Mouse (Mus musculus) midbrain, embryonic 10.5 days (tissue): ENCODE results near the gene Art3. TPM values are rescaled to one million over a fixed set of nuclear protein-coding genes. Genes with fewer than 3 reads are reported as not detected.

Source experiments
- DNase-seq: peaks from one replicate; pipeline ENCODE4 v3.0.0-alpha.2; 2017; ENCODE audit warnings: low spot score
- H3K27ac ChIP-seq: fragments of 300-500 bp; sonication (generic); replicated peaks from 2 replicates; pipeline ENCODE4 v1.5.1; 2016; ENCODE audit warnings: mild to moderate bottlenecking
- H3K27me3 ChIP-seq: fragments of 300-500 bp; sonication (generic); 2 replicates; pipeline ENCODE4 v1.6.1; 2016; ENCODE audit warnings: low read depth, mild to moderate bottlenecking; ENCODE audit not compliant: poor library complexity, severe bottlenecking
- H3K36me3 ChIP-seq: fragments of 300-500 bp; sonication (generic); 2 replicates; pipeline ENCODE4 v1.6.1; 2016; ENCODE audit warnings: mild to moderate bottlenecking, moderate library complexity
- H3K4me1 ChIP-seq: fragments of 300-500 bp; sonication (generic); 2 replicates; pipeline ENCODE4 v1.6.1; 2016
- H3K4me3 ChIP-seq: fragments of 300-500 bp; sonication (generic); 2 replicates; pipeline ENCODE4 v1.5.1; 2016; ENCODE audit warnings: mild to moderate bottlenecking, moderate library complexity
- H3K9me3 ChIP-seq: fragments of 300-500 bp; sonication (generic); replicated peaks from 2 replicates; pipeline ENCODE4 v1.6.1; 2016; ENCODE audit warnings: mild to moderate bottlenecking
- WGBS: fragments of 180-500 bp; shearing (Covaris S2); methylation state at CpG from one replicate; pipeline ENCODE4 v1.1.7; 2016; 5-methylcytosine and 5-hydroxymethylcytosine counted together
- polyA plus RNA-seq: library from polyadenylated mRNA; unstranded; fragments of >200 nt; fragmentation: Nextera tagmentation; extraction: Ambion mirVana; gene quantifications from 2 replicates; pipeline ENCODE4 v1.2.1, GENCODE M21; 2016

Gene Art3
- polyA plus RNA-seq, result 0.98 and 1.6 TPM in 2 replicates

- H3K4me1 ChIP-seq, result no peaks in the 10 kb centered on the region
- DNase-seq, result no peak
- no peak within 1 kb of the TSS for H3K4me3 ChIP-seq
- no peaks in the 10 kb centered on the region for H3K9me3 ChIP-seq
- no peak within 1 kb of the TSS for H3K27ac ChIP-seq
- 91% methylated on average over 17 of the region's 17 CpGs for whole genome bisulfite sequencing
- no peaks in the 10 kb centered on the region for H3K27me3 ChIP-seq
- H3K36me3 ChIP-seq, result no peaks in the 10 kb centered on the region
Measured at GRCm38 (mm10) chr5:92331635-92332338, at the start of gene Art3. TSS of gene Art3 (plus strand) at chr5:92331827.

GRCm38 (mm10) chr5:92282571-92282970, 49.1 kb upstream of the Art3 start:
- 84% methylated on average over 4 of the region's 4 CpGs for WGBS
- Histone ChIP-seq H3K27me3 (0 out of 2 replicates have a peak, but pooled peaks cover 5% of the 10 kb centered on the region), H3K27ac (no peak overlapping the region), H3K4me1 (peaks cover 17% of the 10 kb centered on the region), H3K4me3 (no peak overlapping the region), H3K36me3 (peaks cover 28% of the 10 kb centered on the region), H3K9me3 (no peaks in the 10 kb centered on the region)
- no peak for DNase-seq

- Histone ChIP-seq H3K36me3 (peaks cover 33% of the 10 kb centered on the region), H3K9me3 (no peaks in the 10 kb centered on the region), H3K27ac (no peak overlapping the region), H3K4me3 (no peak overlapping the region), H3K27me3 (0 out of 2 replicates have a peak, but pooled peaks cover 5% of the 10 kb centered on the region), H3K4me1 (peaks cover 12% of the 10 kb centered on the region)
- no peak for DNase-seq
- 70% methylated on average over 3 of the region's 3 CpGs for WGBS
Measured at GRCm38 (mm10) chr5:92283107-92283506, 48.5 kb upstream of the Art3 start.

GRCm38 (mm10) chr5:92287840-92288239, 43.8 kb upstream of the Art3 start:
- no peaks in the 10 kb centered on the region for H3K9me3 ChIP-seq
- no peaks in the 10 kb centered on the region for H3K27me3 ChIP-seq
- WGBS, result 94% methylated on average over 6 of the region's 6 CpGs
- no peaks in the 10 kb centered on the region for H3K4me1 ChIP-seq
- H3K27ac ChIP-seq, result no peak overlapping the region
- peaks cover 80% of the 10 kb centered on the region for H3K36me3 ChIP-seq
- H3K4me3 ChIP-seq, result no peak overlapping the region
- DNase-seq, result no peak

GRCm38 (mm10) chr5:92291652-92292414, 39.8 kb upstream of the Art3 start:
- H3K4me1 ChIP-seq, result no peaks in the 10 kb centered on the region
- peaks cover 99% of the 10 kb centered on the region for H3K36me3 ChIP-seq
- no peak overlapping the region for H3K4me3 ChIP-seq
- no peak overlapping the region for H3K27ac ChIP-seq
- H3K9me3 ChIP-seq, result no peaks in the 10 kb centered on the region
- no peak for DNase-seq
- 92% methylated on average over 6 of the region's 6 CpGs for WGBS
- no peaks in the 10 kb centered on the region for H3K27me3 ChIP-seq

GRCm38 (mm10) chr5:92294525-92294924, 37.1 kb upstream of the Art3 start:
- Histone ChIP-seq H3K9me3 (no peaks in the 10 kb centered on the region), H3K27ac (no peak overlapping the region), H3K4me1 (no peaks in the 10 kb centered on the region), H3K36me3 (peaks cover 98% of the 10 kb centered on the region), H3K4me3 (no peak overlapping the region), H3K27me3 (no peaks in the 10 kb centered on the region)
- DNase-seq, result no peak
- 95% methylated on average over 2 of the region's 2 CpGs for WGBS

- Histone ChIP-seq H3K36me3 (peaks cover 98% of the 10 kb centered on the region), H3K4me3 (no peak overlapping the region), H3K27me3 (no peaks in the 10 kb centered on the region), H3K4me1 (no peaks in the 10 kb centered on the region), H3K27ac (no peak overlapping the region), H3K9me3 (no peaks in the 10 kb centered on the region)
- no peak for DNase-seq
- WGBS, result 94% methylated on average over 13 of the region's 13 CpGs
Measured at GRCm38 (mm10) chr5:92302149-92302840, 29.3 kb upstream of the Art3 start.

GRCm38 (mm10) chr5:92304291-92304690, 27.3 kb upstream of the Art3 start:
- H3K4me1 ChIP-seq, result peaks cover 11% of the 10 kb centered on the region
- no peaks in the 10 kb centered on the region for H3K9me3 ChIP-seq
- no peak overlapping the region for H3K4me3 ChIP-seq
- peaks cover 81% of the 10 kb centered on the region for H3K36me3 ChIP-seq
- H3K27ac ChIP-seq, result no peak overlapping the region
- 87% methylated on average over 3 of the region's 3 CpGs for WGBS
- DNase-seq, result no peak
- no peaks in the 10 kb centered on the region for H3K27me3 ChIP-seq

- peak within 1 kb of the TSS; percentile 90 for H3K27ac ChIP-seq
- 3% methylated on average over 41 of the region's 41 CpGs for WGBS
Measured at GRCm38 (mm10) chr5:92309681-92310511, 21.7 kb upstream of the Art3 start, which contains the start of gene Sdad1. TSS of gene Sdad1 (minus strand) at chr5:92310479.

GRCm38 (mm10) chr5:92312046-92312715, 19.4 kb upstream of the Art3 start:
- Histone ChIP-seq H3K27me3 (no peaks in the 10 kb centered on the region), H3K36me3 (peaks cover 2% of the 10 kb centered on the region; the same call in 1 of the 2 replicates), H3K9me3 (no peaks in the 10 kb centered on the region), H3K4me3 (no peak overlapping the region), H3K27ac (no peak overlapping the region), H3K4me1 (peaks cover 16% of the 10 kb centered on the region)
- 15% methylated on average over 13 of the region's 13 CpGs for WGBS
- peak; percentile 70 for DNase-seq

More at GRCm38 (mm10) chr5:92309681-92310511, 21.7 kb upstream of the Art3 start, which contains the start of gene Sdad1:
- DNase-seq, result peak; percentile 93
- Histone ChIP-seq H3K36me3 (peaks cover 25% of the 10 kb centered on the region), H3K27me3 (no peaks in the 10 kb centered on the region), H3K9me3 (no peaks in the 10 kb centered on the region), H3K4me1 (peaks cover 16% of the 10 kb centered on the region), H3K4me3 (peak within 1 kb of the TSS; percentile 96)

GRCm38 (mm10) chr5:92313776-92314175, 17.9 kb upstream of the Art3 start:
- DNase-seq, result no peak
- H3K9me3 ChIP-seq, result no peaks in the 10 kb centered on the region
- H3K36me3 ChIP-seq, result no peaks in the 10 kb centered on the region
- WGBS, result 80% methylated on average over 7 of the region's 7 CpGs
- H3K27ac ChIP-seq, result no peak overlapping the region
- no peaks in the 10 kb centered on the region for H3K27me3 ChIP-seq
- H3K4me1 ChIP-seq, result peaks cover 10% of the 10 kb centered on the region
- H3K4me3 ChIP-seq, result no peak overlapping the region
